Mouse (Mus musculus) stomach, embryonic 14.5 days (tissue): ENCODE results near the gene Bax. TPM values are rescaled to one million over a fixed set of nuclear protein-coding genes. Genes with fewer than 3 reads are reported as not detected.
"Not testable (repeated sequence)": the region's sequence is repeated elsewhere in the genome, so short reads cannot be mapped to it uniquely, and the experiment has no call there.

Source experiments
- ATAC-seq: fragments of 200-750 bp; cut with Nextera tagmentation; 2 replicates; pipeline ENCODE4 v1.8.0; 2017; ENCODE audit warnings: low read depth, moderate TSS enrichment; ENCODE audit not compliant: insufficient number of reproducible peaks, insufficient read depth, low FRiP score
- H3K27ac ChIP-seq: fragments of 300-500 bp; sonication (generic); 2 replicates; pipeline ENCODE4 v1.5.1; 2014; ENCODE audit warnings: mild to moderate bottlenecking, low read length, moderate library complexity, mixed read lengths
- H3K27me3 ChIP-seq: fragments of 300-500 bp; sonication (generic); 2 replicates; pipeline ENCODE4 v1.6.1; 2014; ENCODE audit warnings: low read length, control low read depth, mixed read lengths; ENCODE audit not compliant: control insufficient read depth, insufficient read depth
- H3K36me3 ChIP-seq: fragments of 300-500 bp; sonication (generic); 2 replicates; pipeline ENCODE4 v1.6.1; 2014; ENCODE audit warnings: mild to moderate bottlenecking, control low read depth, low read length, moderate library complexity, mixed read lengths; ENCODE audit not compliant: control insufficient read depth, insufficient read depth
- H3K4me1 ChIP-seq: fragments of 300-500 bp; sonication (generic); 2 replicates; pipeline ENCODE4 v1.6.1; 2014; ENCODE audit warnings: low read length, control low read depth, mixed read lengths; ENCODE audit not compliant: control insufficient read depth, insufficient read depth
- H3K4me2 ChIP-seq: fragments of 300-500 bp; sonication (generic); replicated peaks from 2 replicates; pipeline ENCODE4 v1.6.1; 2014; ENCODE audit warnings: low read depth, low read length, control low read depth
- H3K4me3 ChIP-seq: fragments of 300-500 bp; sonication (generic); 2 replicates; pipeline ENCODE4 v1.5.1; 2014; ENCODE audit warnings: low read depth, low read length, control low read depth
- H3K9ac ChIP-seq: fragments of 300-500 bp; sonication (generic); replicated peaks from 2 replicates; pipeline ENCODE4 v1.6.1; 2014; ENCODE audit warnings: low read depth, mild to moderate bottlenecking, control low read depth, low read length, moderate library complexity, mixed read lengths
- H3K9me3 ChIP-seq: fragments of 300-500 bp; sonication (generic); 2 replicates; pipeline ENCODE4 v1.6.1; 2016; ENCODE audit warnings: low read depth, low read length, control low read depth; ENCODE audit not compliant: control insufficient read depth
- WGBS: fragments of 180-500 bp; shearing (Covaris S2); extraction: QIAGEN DNeasy Blood & Tissue Kit; methylation state at CpG from one replicate; pipeline ENCODE4 v1.1.7; 2014; 5-methylcytosine and 5-hydroxymethylcytosine counted together
- polyA plus RNA-seq: library from polyadenylated mRNA; unstranded; fragments of >200 nt; fragmentation: Nextera tagmentation; extraction: Ambion mirVana; gene quantifications from 2 replicates; pipeline ENCODE4 v1.2.1, GENCODE M21; 2014

Bax gene
- polyA plus RNA-seq, 1 experiment from 2014 or later = 67.1 TPM

DNA sequence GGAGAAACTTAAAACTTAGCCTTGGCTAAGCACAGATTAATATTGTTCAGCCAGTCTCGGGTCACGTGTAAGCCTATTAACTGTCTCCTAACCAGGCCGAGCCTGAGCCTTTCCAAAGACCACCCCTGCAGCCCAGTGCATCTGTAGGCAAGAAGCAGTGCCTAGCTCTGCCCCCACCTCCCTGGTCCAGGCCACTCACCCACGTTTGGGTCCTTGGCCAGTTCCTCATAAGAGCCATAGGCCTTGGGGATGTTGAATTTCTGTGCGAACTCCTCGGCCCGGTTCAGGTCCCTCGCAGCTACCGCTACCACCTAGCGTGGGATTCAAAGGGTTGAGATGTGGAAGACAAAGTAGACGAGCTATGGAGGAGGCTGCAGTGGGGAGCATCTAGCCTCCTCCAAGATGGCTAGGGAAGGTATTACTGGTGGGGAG, 21.2 kb upstream of the Bax start:
- WGBS = 43% methylated on average over 11 of the region's 11 CpGs
- Histone ChIP-seq H3K9me3 (no peaks in the 10 kb centered on the region), H3K4me2 (peak overlapping the region; percentile 58), H3K4me1 (peaks cover 11% of the 10 kb centered on the region; the same call in 1 of the 2 replicates), H3K9ac (no peak overlapping the region), H3K4me3 (peak overlapping the region; percentile 38), H3K27ac (no peak overlapping the region), H3K27me3 (no peaks in the 10 kb centered on the region), H3K36me3 (peaks cover 8% of the 10 kb centered on the region)
- ATAC-seq = 0 out of 2 replicates have a peak, but pooled peaks have one; percentile 19

- 85% methylated on average over 12 of the region's 12 CpGs for WGBS
- Histone ChIP-seq H3K9me3 (no peaks in the 10 kb centered on the region), H3K4me2 (no peak within 1 kb of the TSS), H3K27ac (no peak within 1 kb of the TSS), H3K27me3 (no peaks in the 10 kb centered on the region), H3K4me1 (peaks cover 11% of the 10 kb centered on the region; the same call in 1 of the 2 replicates), H3K4me3 (no peak within 1 kb of the TSS), H3K36me3 (no peaks in the 10 kb centered on the region), H3K9ac (no peak within 1 kb of the TSS)
- no peak for ATAC-seq
These were observed 20.2 kb upstream of the Bax start, which contains the start of gene Gm45808 for GRCm38 (mm10) chr7:45486761-45487415. Gene Gm45808 (minus strand): TSS chr7:45486811.

- Histone ChIP-seq H3K4me3 (no peak overlapping the region), H3K36me3 (no peaks in the 10 kb centered on the region), H3K9me3 (no peaks in the 10 kb centered on the region), H3K4me1 (peaks cover 9% of the 10 kb centered on the region; the same call in 1 of the 2 replicates), H3K27me3 (no peaks in the 10 kb centered on the region), H3K4me2 (no peak overlapping the region), H3K27ac (no peak overlapping the region), H3K9ac (no peak overlapping the region)
- ATAC-seq = no peak
- 59% methylated on average over 7 of the region's 7 CpGs for WGBS
These were observed 19.5 kb upstream of the Bax start for GRCm38 (mm10) chr7:45486158-45486557.

- WGBS = 90% methylated on average over 5 of the region's 5 CpGs
- not testable (repeated sequence) for H3K27ac ChIP-seq, H3K9ac ChIP-seq, H3K9me3 ChIP-seq, H3K36me3 ChIP-seq, H3K4me1 ChIP-seq, ATAC-seq, H3K4me2 ChIP-seq, H3K27me3 ChIP-seq, H3K4me3 ChIP-seq
These were observed 18.3 kb upstream of the Bax start for GRCm38 (mm10) chr7:45484985-45485384.

DNA sequence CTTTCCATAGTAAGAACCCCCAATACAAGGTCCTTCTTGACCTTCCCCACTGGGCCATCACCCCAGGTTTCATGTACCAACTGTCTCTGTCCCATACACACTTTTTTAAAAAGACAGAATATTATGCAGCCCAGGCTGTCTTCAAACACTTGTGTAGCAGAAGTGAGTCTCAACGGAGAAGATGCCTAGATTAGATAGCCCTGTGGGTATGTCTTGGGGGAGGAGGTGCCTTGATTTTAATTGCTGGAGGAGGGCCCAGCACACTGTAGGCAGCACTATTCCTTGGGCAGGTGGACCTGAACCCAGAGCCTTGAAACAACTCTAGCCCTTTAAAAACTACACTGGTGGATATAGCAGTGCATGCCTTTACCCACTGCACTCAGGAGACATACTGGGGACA, 15.5 kb upstream of the Bax start:
- Histone ChIP-seq H3K9ac (no peak overlapping the region), H3K36me3 (no peaks in the 10 kb centered on the region), H3K4me2 (no peak overlapping the region), H3K4me1 (no peaks in the 10 kb centered on the region), H3K4me3 (no peak overlapping the region), H3K9me3 (no peaks in the 10 kb centered on the region), H3K27ac (no peak overlapping the region), H3K27me3 (no peaks in the 10 kb centered on the region)
- WGBS = 71% methylated on average over 1 of the region's 1 CpGs
- ATAC-seq = no peak

GRCm38 (mm10) chr7:45481374-45481927, 14.8 kb upstream of the Bax start, which contains the start of gene Tulp2:
Gene Tulp2 (plus strand): TSS chr7:45481877.
- WGBS = 46% methylated on average over 15 of the region's 15 CpGs
- H3K4me2 ChIP-seq = no peak within 1 kb of the TSS
- peak; percentile 71; the same call in 1 of the 2 replicates for ATAC-seq

DNA sequence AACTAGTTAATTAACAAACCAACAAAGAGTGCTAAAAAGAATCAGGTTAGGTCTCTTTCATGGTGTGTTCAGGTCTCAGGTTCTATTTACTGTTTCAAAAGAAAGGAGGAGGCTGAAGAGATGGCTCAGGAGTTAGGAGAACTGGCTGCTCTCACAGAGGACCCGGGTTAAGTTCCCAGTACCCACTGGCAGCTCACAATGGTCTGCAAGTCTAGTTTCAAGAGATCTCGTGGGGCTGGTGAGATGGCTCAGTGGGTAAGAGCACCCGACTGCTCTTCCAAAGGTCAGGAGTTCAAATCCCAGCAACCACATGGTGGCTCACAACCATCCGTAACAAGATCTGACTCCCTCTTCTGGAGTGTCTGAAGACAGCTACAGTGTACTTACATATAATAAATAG, 13.6 kb upstream of the Bax start:
- not testable (repeated sequence) for H3K9me3 ChIP-seq, H3K9ac ChIP-seq, H3K27ac ChIP-seq, H3K36me3 ChIP-seq, H3K4me2 ChIP-seq, H3K4me3 ChIP-seq, ATAC-seq, H3K27me3 ChIP-seq, H3K4me1 ChIP-seq
- 71% methylated on average over 3 of the region's 4 CpGs for WGBS

More at GRCm38 (mm10) chr7:45481374-45481927, 14.8 kb upstream of the Bax start, which contains the start of gene Tulp2:
- no peaks in the 10 kb centered on the region for H3K4me1 ChIP-seq
- no peak within 1 kb of the TSS for H3K4me3 ChIP-seq
- H3K36me3 ChIP-seq = no peaks in the 10 kb centered on the region
- H3K9me3 ChIP-seq = no peaks in the 10 kb centered on the region
- H3K27ac ChIP-seq = no peak within 1 kb of the TSS
- H3K27me3 ChIP-seq = no peaks in the 10 kb centered on the region
- no peak within 1 kb of the TSS for H3K9ac ChIP-seq

- Histone ChIP-seq H3K4me3 (no peak overlapping the region), H3K9ac (no peak overlapping the region), H3K27ac (no peak overlapping the region), H3K36me3 (no peaks in the 10 kb centered on the region), H3K27me3 (no peaks in the 10 kb centered on the region), H3K9me3 (no peaks in the 10 kb centered on the region), H3K4me2 (no peak overlapping the region), H3K4me1 (no peaks in the 10 kb centered on the region)
- 95% methylated on average over 7 of the region's 7 CpGs for WGBS
- no peak for ATAC-seq
These were observed 12.1 kb upstream of the Bax start for GRCm38 (mm10) chr7:45478774-45479173.
